In the genomic region with DNA sequence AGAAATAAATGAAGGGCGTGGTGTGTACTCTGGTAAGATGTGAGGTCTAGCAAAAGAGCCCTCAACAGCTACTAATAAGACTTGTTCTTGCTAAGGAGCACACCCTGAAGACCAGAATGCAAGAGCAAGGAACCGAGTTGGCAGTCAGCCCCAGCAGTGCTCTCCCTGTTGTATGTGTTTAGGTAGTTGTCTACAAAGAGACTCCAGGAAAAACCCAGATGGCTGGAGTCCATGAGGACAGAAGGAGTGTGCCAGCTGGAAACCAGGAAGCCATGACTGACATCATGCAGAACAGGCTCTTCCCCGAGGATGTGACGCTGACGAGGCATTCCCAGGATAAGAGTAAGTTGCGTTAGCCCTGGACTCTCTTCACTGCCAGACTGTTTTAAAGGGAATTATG, we compare ENCODE assay signal across 12 mouse cellular contexts.
DNase-seq lines count a peak whose midpoint lies in the region; ATAC-seq and TF ChIP-seq lines count a peak whose summit lies in the region.
"Had no signal": no experiment of that assay in that cellular context is flagged by ENCODE, and none has a peak within 500 bp of the region (broad histone marks: within the 10 kb centered on the region; RNA-seq: fewer than 3 reads in every experiment).

No protein-coding gene starts in this region.

- H3K4me1 ChIP-seq in kidney, embryonic 14.5 days (ENCODE audit: control insufficient read depth, insufficient read depth, low read length): no peaks in the 10 kb centered on the region
- no peaks in the 10 kb centered on the region for H3K4me1 ChIP-seq in lung, adult 2 months (ENCODE audit: control insufficient read depth, insufficient read depth, low read length)
- H3K4me1 ChIP-seq: stomach, embryonic 15.5 days had no signal

- H3K36me3 ChIP-seq in kidney, embryonic 14.5 days (ENCODE audit: control insufficient read depth, insufficient read depth, low read length): no peaks in the 10 kb centered on the region
- H3K36me3 ChIP-seq: stomach, embryonic 15.5 days had no signal

- H3K4me3 ChIP-seq in kidney, embryonic 14.5 days (ENCODE audit: low read length): no peak overlapping the region
- H3K4me3 ChIP-seq in lung, adult 2 months (replicated peaks; ENCODE audit: extremely low read depth, low read depth, low read length): no peak overlapping the region
- H3K4me3 ChIP-seq: erythroblast, embryonic 14.5 days; stomach, embryonic 15.5 days had no signal

- H3K27me3 ChIP-seq in kidney, embryonic 14.5 days (ENCODE audit: control insufficient read depth, insufficient read depth, low read length): no peaks in the 10 kb centered on the region
- H3K27me3 ChIP-seq: stomach, embryonic 15.5 days had no signal

- TF ChIP-seq CTCF in lung, adult 2 months (IDR thresholded peaks at IDR 0.05; ENCODE audit: insufficient read depth, low read length): no peak

- peak; percentile 66 for DNase-seq in gastrocnemius, adult 18-20 months (ENCODE audit: low spot score)
- no peak for DNase-seq in gastrocnemius, postnatal 4 days (ENCODE audit: low spot score in 2 of 2)
- DNase-seq in brain, adult 2 months (ENCODE audit: low read depth, low spot score): peak; percentile 80
- DNase-seq in cerebellum, postnatal 36 days: peak; percentile 82 to 87
- DNase-seq in layer of hippocampus, adult 9-10 months (ENCODE audit: low spot score): peak; percentile 41
- DNase-seq in lung, adult 2 months: no peak
- DNase-seq in ovary, postnatal 10 days (ENCODE audit: low spot score): no peak
- DNase-seq: kidney, adult 11 months; lung, postnatal 36 days had no signal

- WGBS in kidney, embryonic 14.5 days: 87% methylated on average over 6 of the region's 6 CpGs
- 65% methylated on average over 6 of the region's 6 CpGs for WGBS in lung, adult 2 months

- H3K9ac ChIP-seq in kidney, embryonic 14.5 days (ENCODE audit: low read depth, low read length): no peak overlapping the region
- H3K9ac ChIP-seq: stomach, embryonic 15.5 days had no signal

- no peak overlapping the region for H3K4me2 ChIP-seq in kidney, embryonic 14.5 days (replicated peaks; ENCODE audit: low read depth, low read length)
- H3K4me2 ChIP-seq: stomach, embryonic 15.5 days had no signal

- no peak for TF ChIP-seq POLR2A in lung, adult 2 months (IDR thresholded peaks at IDR 0.05; ENCODE audit: borderline replicate concordance, extremely low read depth, low read depth, low read length)

- no peaks in the 10 kb centered on the region for H3K9me3 ChIP-seq in kidney, embryonic 14.5 days (ENCODE audit: control insufficient read depth, low read length)
- H3K9me3 ChIP-seq: stomach, embryonic 15.5 days had no signal

- no peak overlapping the region for H3K27ac ChIP-seq in kidney, embryonic 14.5 days (ENCODE audit: low read depth, low read length)
- H3K27ac ChIP-seq: stomach, embryonic 15.5 days had no signal

- no peak for ATAC-seq in kidney, embryonic 14.5 days (ENCODE audit: low FRiP score, low TSS enrichment)

Comparison
In these comparisons a context has a peak if more than half of its experiments do, and no peak if none do; other contexts are left out.
1. DNase-seq: peak in gastrocnemius, adult 18-20 months (single experiment), brain, adult 2 months (single experiment), cerebellum, postnatal 36 days (2 of 2) and layer of hippocampus, adult 9-10 months (single experiment); none in gastrocnemius, postnatal 4 days (0 of 2), lung, adult 2 months (single experiment) and ovary, postnatal 10 days (single experiment).